Mouse (Mus musculus) urinary bladder, adult 2 months (tissue): ENCODE data around the gene Mtap. TPM values are rescaled to one million over a fixed set of nuclear protein-coding genes. Genes with fewer than 3 reads are reported as not detected.

ENCODE experiments used
- DNase-seq: peaks from one replicate; pipeline ENCODE4 v3.0.0; 2022; ENCODE audit warnings: low spot score
- polyA plus RNA-seq: library from polyadenylated mRNA; depleted of rRNA; stranded (reverse); fragments of >200 nt; gene quantifications from 2 replicates; pipeline ENCODE4 v1.2.3, GENCODE M21; 2012; rRNA removed

The Mtap gene
- polyA plus RNA-seq, 1 experiment = 30.8 TPM

GRCm38 (mm10) chr4:89212178-89212577 is 75.3 kb downstream of the Mtap start:
- DNase-seq = no peak

Other genes with a start within 250 kb of the Mtap start
- gene Cdkn2a, start 157.5 kb downstream of the Mtap start, polyA plus RNA-seq = 1.3 TPM in 2 replicates
- gene Cdkn2b, start 173.9 kb downstream of the Mtap start, polyA plus RNA-seq = 20.8 and 26.1 TPM in 2 replicates